9 mouse cellular contexts compared by ENCODE assay signal in genomic region chr12:105504736-105505135, GRCm38 (mm10). TPM values are rescaled to one million over a fixed set of nuclear protein-coding genes. Genes with fewer than 3 reads are reported as not detected.
DNase-seq lines count a peak whose midpoint lies in the region; TF ChIP-seq lines count a peak whose summit lies in the region.
"Had no signal": no experiment of that assay in that cellular context is flagged by ENCODE, and none has a peak within 500 bp of the region (broad histone marks: within the 10 kb centered on the region; RNA-seq: fewer than 3 reads in every experiment).

No protein-coding gene starts in this region.

- H3K4me3 ChIP-seq in layer of hippocampus, adult 2 months = no peak overlapping the region
- H3K4me3 ChIP-seq in ES-E14 (ENCODE audit: insufficient read depth in 1 of 2, low read depth in 1 of 2, low read length in 2 of 2, poor library complexity in 1 of 2, severe bottlenecking in 1 of 2) = no peak overlapping the region
- no peak overlapping the region for H3K4me3 ChIP-seq in bone marrow, adult 2 months (replicated peaks; ENCODE audit: control insufficient read depth, low read depth, low read length)
- H3K4me3 ChIP-seq in small intestine, adult 2 months (ENCODE audit: low read depth, low read length) = no peak overlapping the region
- H3K4me3 ChIP-seq in cerebellum, adult 2 months (replicated peaks; ENCODE audit: insufficient read depth, low read depth, low read length) = no peak overlapping the region
- H3K4me3 ChIP-seq: erythroblast, embryonic 14.5 days had no signal

- TF ChIP-seq POLR2A in bone marrow, adult 2 months (IDR thresholded peaks at IDR 0.05; ENCODE audit: borderline replicate concordance, control insufficient read depth, low read depth, low read length) = no peak
- TF ChIP-seq POLR2A in small intestine, adult 2 months (IDR thresholded peaks at IDR 0.05; ENCODE audit: low read depth, low read length) = no peak
- TF ChIP-seq POLR2A in cerebellum, adult 2 months (IDR thresholded peaks at IDR 0.05; ENCODE audit: borderline replicate concordance, insufficient read depth, low read length) = no peak

- TF ChIP-seq CTCF in layer of hippocampus, adult 2 months (conservative IDR thresholded peaks at IDR 0.05) = peak; percentile 59
- peak; percentile 48; the same call in 1 of the 2 replicates for TF ChIP-seq CTCF in bone marrow, adult 2 months (IDR thresholded peaks at IDR 0.05; ENCODE audit: control insufficient read depth, insufficient read depth, low read length)
- peak; percentile 46; the same call in 1 of the 2 replicates for TF ChIP-seq CTCF in small intestine, adult 2 months (IDR thresholded peaks at IDR 0.05; ENCODE audit: extremely low read depth, insufficient read length, insufficient replicate concordance, low read depth, low read length)
- TF ChIP-seq CTCF in cerebellum, adult 2 months (IDR thresholded peaks at IDR 0.05; ENCODE audit: borderline replicate concordance, insufficient read depth, low read depth, low read length) = no peak; the same call in 1 of the 2 replicates

- H3K9me3 ChIP-seq in ES-E14 (ENCODE audit: control insufficient read depth, insufficient read depth, low read depth, low read length) = no peaks in the 10 kb centered on the region

- H3K27me3 ChIP-seq in small intestine, adult 2 months (ENCODE audit: control insufficient read depth, insufficient read depth, low read length) = no peaks in the 10 kb centered on the region
- no peaks in the 10 kb centered on the region for H3K27me3 ChIP-seq in cerebellum, adult 2 months (ENCODE audit: control insufficient read depth, insufficient read depth, low read length)

- peaks cover 0 to 2% of the 10 kb centered on the region in 2 experiments; a peak in 1 of 4 replicates for H3K4me1 ChIP-seq in ES-E14 (ENCODE audit: control insufficient read depth in 2 of 2, insufficient read depth in 2 of 2, low read length in 2 of 2, poor library complexity in 1 of 2)
- no peaks in the 10 kb centered on the region for H3K4me1 ChIP-seq in bone marrow, adult 2 months (ENCODE audit: control insufficient read depth, insufficient read depth, low read length)
- H3K4me1 ChIP-seq in small intestine, adult 2 months (ENCODE audit: control insufficient read depth, insufficient read depth, insufficient read length, low read length) = peaks cover 4% of the 10 kb centered on the region; the same call in 1 of the 2 replicates
- no peaks in the 10 kb centered on the region for H3K4me1 ChIP-seq in cerebellum, adult 2 months (ENCODE audit: control insufficient read depth, insufficient read depth, low read length)

- no peak overlapping the region for H3K9ac ChIP-seq in ES-E14 (ENCODE audit: insufficient read depth, low read depth, low read length, poor library complexity, severe bottlenecking)

- WGBS in bone marrow, adult 2 months = 68% methylated on average over 6 of the region's 6 CpGs
- 72% methylated on average over 6 of the region's 6 CpGs for WGBS in small intestine, adult 2 months
- WGBS in cerebellum, adult 2 months = 68% methylated on average over 6 of the region's 6 CpGs

- H3K27ac ChIP-seq in layer of hippocampus, adult 2 months = no peak overlapping the region
- no peak overlapping the region for H3K27ac ChIP-seq in ES-E14 (ENCODE audit: insufficient read depth, low read depth, low read length, poor library complexity, severe bottlenecking)
- no peak overlapping the region for H3K27ac ChIP-seq in bone marrow, adult 2 months (ENCODE audit: control insufficient read depth, insufficient read depth, low read depth, low read length, poor library complexity)
- H3K27ac ChIP-seq in small intestine, adult 2 months (ENCODE audit: insufficient read depth, low read depth, low read length) = no peak overlapping the region
- H3K27ac ChIP-seq in cerebellum, adult 2 months (ENCODE audit: insufficient read depth, low read length) = no peak overlapping the region

- no peak for DNase-seq in layer of hippocampus, adult 2 months (ENCODE audit: low spot score in 2 of 2)
- no peak for DNase-seq in layer of hippocampus, postnatal 36 days
- peak; percentile 85 for DNase-seq in ES-E14 (ENCODE audit: low read depth, low spot score)
- DNase-seq in cerebellum, adult 2 months = no peak
- DNase-seq in heart, adult 11 months = no peak
- DNase-seq: adrenal gland, postnatal 36 days had no signal

- in situ Hi-C loops in ES-E14 (cut with MboI; ENCODE audit: low sequenced_read_pairs in 2 of 2, unreplicated experiment in 2 of 2) = no loop called here

- no peaks in the 10 kb centered on the region for H3K36me3 ChIP-seq in ES-E14 (ENCODE audit: control insufficient read depth, insufficient read depth, low read length, poor library complexity, severe bottlenecking)
- H3K36me3 ChIP-seq in small intestine, adult 2 months (ENCODE audit: control insufficient read depth, insufficient read depth, low read length) = no peaks in the 10 kb centered on the region

TF ChIP-seq in ES-E14, 5 proteins besides CTCF, POLR2A, EP300 and RAD21:
- TF ChIP-seq HCFC1 (IDR thresholded peaks at IDR 0.05; ENCODE audit: borderline replicate concordance, insufficient read depth, low read length) (no peak), ZC3H11A (IDR thresholded peaks at IDR 0.05; ENCODE audit: borderline replicate concordance, low read depth, low read length) (peak; percentile 50; the same call in 1 of the 2 replicates)

RNA-seq across cellular contexts. Expression of gene D430019H16Rik, which starts 51.1 kb away (rescaled TPM):
- 100 to 1,000 TPM; 115 to 116 TPM for total RNA-seq in layer of hippocampus, adult 2 months (2021)
- total RNA-seq in layer of hippocampus, postnatal 36 days (2021) = 100 to 1,000 TPM; 118 to 119 TPM
- total RNA-seq in ES-E14 (2012; rRNA removed) = 0.40 and 0.58 TPM in 2 replicates
- polyA plus RNA-seq in bone marrow, adult 2 months (2011; ENCODE audit: insufficient read depth, insufficient read length, low replicate concordance, missing spikeins) = not detected in 2 replicates
- polyA plus RNA-seq in small intestine, adult 2 months (2012; rRNA removed) = 0.53 and 0.75 TPM in 2 replicates
- 5.8 and 6.7 TPM in 2 replicates for polyA plus RNA-seq in cerebellum, adult 2 months (2012; rRNA removed)
- polyA plus RNA-seq: erythroblast, embryonic 14.5 days had no signal

RNA-seq across cellular contexts. Expression of gene Bdkrb2, which starts 58.3 kb away (rescaled TPM):
- under 1 TPM; 0.28 to 0.69 TPM for total RNA-seq in layer of hippocampus, adult 2 months (2021)
- total RNA-seq in layer of hippocampus, postnatal 36 days (2021) = under 1 TPM; 0.20 to 0.35 TPM
- 1.2 and 2.4 TPM in 2 replicates for total RNA-seq in ES-E14 (2012; rRNA removed)
- 0.52 TPM in 1 of 2 replicates, not detected in the other for polyA plus RNA-seq in bone marrow, adult 2 months (2011; ENCODE audit: insufficient read depth, insufficient read length, low replicate concordance, missing spikeins)
- 3.1 and 8.3 TPM in 2 replicates for polyA plus RNA-seq in small intestine, adult 2 months (2012; rRNA removed)
- 0.68 and 0.70 TPM in 2 replicates for polyA plus RNA-seq in cerebellum, adult 2 months (2012; rRNA removed)
- polyA plus RNA-seq: erythroblast, embryonic 14.5 days had no signal

Comparison
In these comparisons a context has a peak if more than half of its experiments do, and no peak if none do; other contexts are left out.
1. RNA of gene D430019H16Rik, which starts 51.1 kb away (total RNA-seq): 118 to 119 TPM in layer of hippocampus, postnatal 36 days and 115 to 116 TPM in layer of hippocampus, adult 2 months; 0.40 to 0.58 TPM in ES-E14; every median in the first group is over 10 times any median in the second.